Mouse (Mus musculus): Measurements from ENCODE around the gene 2310057M21Rik. TPM values are rescaled to one million over a fixed set of nuclear protein-coding genes. Genes with fewer than 3 reads are reported as not detected.

The 2310057M21Rik gene
- polyA plus RNA-seq, 1 experiment from 2014 or later, result 16.8 TPM

GRCm38 (mm10) chr7:131322192-131322591, 40.4 kb downstream of the 2310057M21Rik start, which contains the start of gene Cuzd1:
Cuzd1 (minus strand) TSS chr7:131322292.
- DNase-seq (ENCODE audit: low spot score), result no peak

GRCm38 (mm10) chr7:131318340-131318739, 44.2 kb downstream of the 2310057M21Rik start:
- DNase-seq (ENCODE audit: low spot score), result no peak

- no peak for DNase-seq (ENCODE audit: low spot score)
Observed at GRCm38 (mm10) chr7:131317587-131317986, 45.0 kb downstream of the 2310057M21Rik start.

GRCm38 (mm10) chr7:131314493-131314892, 48.1 kb downstream of the 2310057M21Rik start:
- DNase-seq (ENCODE audit: low spot score), result no peak

- DNase-seq (ENCODE audit: low spot score), result no peak
Observed at GRCm38 (mm10) chr7:131306733-131307132, 55.8 kb downstream of the 2310057M21Rik start.

- DNase-seq (ENCODE audit: low spot score), result no peak
Observed at GRCm38 (mm10) chr7:131303340-131303739, 59.2 kb downstream of the 2310057M21Rik start.

- no peak for DNase-seq (ENCODE audit: low spot score)
Observed at GRCm38 (mm10) chr7:131297151-131297550, 65.4 kb downstream of the 2310057M21Rik start.

Other genes with a start within 250 kb of the 2310057M21Rik start
- gene 4933402N03Rik, start 216.4 kb downstream of the 2310057M21Rik start, polyA plus RNA-seq (2015; fragmentation: Nextera tagmentation; extraction: Ambion mirVana), result not detected in 2 replicates
- gene 5430419D17Rik, start 188.4 kb downstream of the 2310057M21Rik start, polyA plus RNA-seq (2015; fragmentation: Nextera tagmentation; extraction: Ambion mirVana), result 0.04 and 0.22 TPM in 2 replicates
- gene Cuzd1, start 40.5 kb downstream of the 2310057M21Rik start, polyA plus RNA-seq (2015; fragmentation: Nextera tagmentation; extraction: Ambion mirVana), result 0.14 and 0.23 TPM in 2 replicates
- gene Fam24b, start 33.2 kb downstream of the 2310057M21Rik start, polyA plus RNA-seq (2015; fragmentation: Nextera tagmentation; extraction: Ambion mirVana), result not detected in 2 replicates
- not detected in 2 replicates for gene Fam24a, start 28.9 kb downstream of the 2310057M21Rik start, polyA plus RNA-seq (2015; fragmentation: Nextera tagmentation; extraction: Ambion mirVana)
- gene Pstk, start 8.4 kb upstream of the 2310057M21Rik start, polyA plus RNA-seq (2015; fragmentation: Nextera tagmentation; extraction: Ambion mirVana), result 45.6 and 51.3 TPM in 2 replicates
- gene Ikzf5, start 47.8 kb upstream of the 2310057M21Rik start, polyA plus RNA-seq (2015; fragmentation: Nextera tagmentation; extraction: Ambion mirVana), result 16.2 and 16.3 TPM in 2 replicates
- 37.3 and 37.8 TPM in 2 replicates for gene Acadsb, start 47.8 kb upstream of the 2310057M21Rik start, polyA plus RNA-seq (2015; fragmentation: Nextera tagmentation; extraction: Ambion mirVana)
- not detected in 2 replicates for gene Hmx3, start 180.1 kb upstream of the 2310057M21Rik start, polyA plus RNA-seq (2015; fragmentation: Nextera tagmentation; extraction: Ambion mirVana)
- gene Hmx2, start 186.0 kb upstream of the 2310057M21Rik start, polyA plus RNA-seq (2015; fragmentation: Nextera tagmentation; extraction: Ambion mirVana), result 0.08 TPM in 1 of 2 replicates, not detected in the other
- gene Bub3, start 197.5 kb upstream of the 2310057M21Rik start, polyA plus RNA-seq (2015; fragmentation: Nextera tagmentation; extraction: Ambion mirVana), result 273 and 284 TPM in 2 replicates

Measured in thymus, postnatal 0 days (tissue).